Mouse (Mus musculus) midbrain, embryonic 16.5 days (tissue): Measurements from ENCODE around the gene Ranbp2. TPM values are rescaled to one million over a fixed set of nuclear protein-coding genes. Genes with fewer than 3 reads are reported as not detected.
A peak's percentile ranks its signal among the peaks of the same experiment; 100 is the strongest.

Source experiments
- ATAC-seq: fragments of 200-750 bp; cut with Nextera tagmentation; 2 replicates; pipeline ENCODE4 v1.8.0; 2017; ENCODE audit warnings: moderate TSS enrichment
- H3K27ac ChIP-seq: fragments of 300-500 bp; sonication (generic); 2 replicates; pipeline ENCODE4 v1.5.1; 2014; ENCODE audit warnings: mild to moderate bottlenecking, low read length, mixed read lengths
- H3K27me3 ChIP-seq: fragments of 300-500 bp; sonication (generic); 2 replicates; pipeline ENCODE4 v1.6.1; 2014; ENCODE audit warnings: low read depth, low read length, mixed read lengths; ENCODE audit not compliant: control insufficient read depth, insufficient read depth
- H3K36me3 ChIP-seq: fragments of 300-500 bp; sonication (generic); 2 replicates; pipeline ENCODE4 v1.6.1; 2014; ENCODE audit warnings: mild to moderate bottlenecking, low read length, moderate library complexity, mixed read lengths; ENCODE audit not compliant: control insufficient read depth, insufficient read depth
- H3K4me1 ChIP-seq: fragments of 300-500 bp; sonication (generic); 2 replicates; pipeline ENCODE4 v1.6.1; 2014; ENCODE audit warnings: mild to moderate bottlenecking, low read length, mixed read lengths; ENCODE audit not compliant: control insufficient read depth, insufficient read depth
- H3K4me2 ChIP-seq: fragments of 300-500 bp; sonication (generic); 2 replicates; pipeline ENCODE4 v1.6.1; 2014; ENCODE audit warnings: mild to moderate bottlenecking, low read length, mixed read lengths
- H3K4me3 ChIP-seq: fragments of 300-500 bp; sonication (generic); 2 replicates; pipeline ENCODE4 v1.5.1; 2014; ENCODE audit warnings: low read depth, mild to moderate bottlenecking, low read length, moderate library complexity, mixed read lengths
- H3K9ac ChIP-seq: fragments of 300-500 bp; sonication (generic); 2 replicates; pipeline ENCODE4 v1.6.1; 2014; ENCODE audit warnings: low read depth, low read length, mixed read lengths
- H3K9me3 ChIP-seq: fragments of 300-500 bp; sonication (generic); replicated peaks from 2 replicates; pipeline ENCODE4 v1.6.1; 2014; ENCODE audit warnings: mild to moderate bottlenecking, low read length, mixed read lengths; ENCODE audit not compliant: control insufficient read depth, poor library complexity, severe bottlenecking
- WGBS: fragments of 180-500 bp; shearing (Covaris S2); extraction: QIAGEN DNeasy Blood & Tissue Kit; methylation state at CpG from one replicate; pipeline ENCODE4 v1.1.7; 2014; 5-methylcytosine and 5-hydroxymethylcytosine counted together
- polyA plus RNA-seq: library from polyadenylated mRNA; unstranded; fragments of >200 nt; fragmentation: Nextera tagmentation; extraction: Ambion mirVana; gene quantifications from 2 replicates; pipeline ENCODE4 v1.2.1, GENCODE M21; 2015

The Ranbp2 gene
- polyA plus RNA-seq, 1 experiment from 2014 or later, result 14.2 TPM

- Histone ChIP-seq H3K27me3 (no peaks in the 10 kb centered on the region), H3K4me3 (no peak overlapping the region), H3K9ac (no peak overlapping the region), H3K36me3 (peaks cover 33% of the 10 kb centered on the region), H3K9me3 (no peaks in the 10 kb centered on the region), H3K4me2 (no peak overlapping the region), H3K4me1 (no peaks in the 10 kb centered on the region), H3K27ac (no peak overlapping the region)
- no peak for ATAC-seq
- WGBS, result 96% methylated on average over 4 of the region's 4 CpGs
Measured at GRCm38 (mm10) chr10:58479954-58480490, 33.3 kb downstream of the Ranbp2 start.

GRCm38 (mm10) chr10:58491031-58491430, 44.3 kb downstream of the Ranbp2 start:
- H3K4me1 ChIP-seq, result no peaks in the 10 kb centered on the region
- no peak overlapping the region for H3K9ac ChIP-seq
- no peak overlapping the region for H3K4me3 ChIP-seq
- ATAC-seq, result no peak
- no peaks in the 10 kb centered on the region for H3K27me3 ChIP-seq
- WGBS, result 92% methylated on average over 5 of the region's 5 CpGs
- H3K4me2 ChIP-seq, result no peak overlapping the region
- H3K27ac ChIP-seq, result no peak overlapping the region
- H3K9me3 ChIP-seq, result no peaks in the 10 kb centered on the region
- H3K36me3 ChIP-seq, result peaks cover 35% of the 10 kb centered on the region

- 86% methylated on average over 2 of the region's 2 CpGs for WGBS
- no peak for ATAC-seq
- Histone ChIP-seq H3K4me2 (no peak overlapping the region), H3K4me3 (no peak overlapping the region), H3K27me3 (no peaks in the 10 kb centered on the region), H3K9me3 (no peaks in the 10 kb centered on the region), H3K36me3 (peaks cover 28% of the 10 kb centered on the region), H3K27ac (no peak overlapping the region), H3K9ac (no peak overlapping the region), H3K4me1 (peaks cover 10% of the 10 kb centered on the region)
Measured at GRCm38 (mm10) chr10:58495637-58496036, 48.9 kb downstream of the Ranbp2 start.

- H3K9me3 ChIP-seq, result no peaks in the 10 kb centered on the region
- no peaks in the 10 kb centered on the region for H3K27me3 ChIP-seq
- H3K4me1 ChIP-seq, result peaks cover 10% of the 10 kb centered on the region
- H3K27ac ChIP-seq, result no peak overlapping the region
- ATAC-seq, result no peak
- no peak overlapping the region for H3K9ac ChIP-seq
- H3K4me2 ChIP-seq, result no peak overlapping the region
- no peak overlapping the region for H3K4me3 ChIP-seq
- peaks cover 18% of the 10 kb centered on the region for H3K36me3 ChIP-seq
Measured at GRCm38 (mm10) chr10:58496732-58497131, 50.0 kb downstream of the Ranbp2 start.

- peaks cover 14% of the 10 kb centered on the region; the same call in 1 of the 2 replicates for H3K36me3 ChIP-seq
- no peaks in the 10 kb centered on the region for H3K9me3 ChIP-seq
- H3K9ac ChIP-seq, result peak within 1 kb of the TSS; percentile 78
- ATAC-seq, result peak; percentile 100
- WGBS, result under 1% methylated on average over 50 of the region's 50 CpGs
- peak within 1 kb of the TSS; percentile 84 for H3K27ac ChIP-seq
- H3K4me2 ChIP-seq, result peak within 1 kb of the TSS; percentile 77
- H3K4me3 ChIP-seq, result peak within 1 kb of the TSS; percentile 87
- peaks cover 10% of the 10 kb centered on the region for H3K4me1 ChIP-seq
- H3K27me3 ChIP-seq, result no peaks in the 10 kb centered on the region
Measured at GRCm38 (mm10) chr10:58497320-58498284, 50.9 kb downstream of the Ranbp2 start, which contains the start of gene Ccdc138. TSS of gene Ccdc138 (plus strand) at chr10:58497948.

GRCm38 (mm10) chr10:58498516-58498915, 51.8 kb downstream of the Ranbp2 start:
- no peak for ATAC-seq
- Histone ChIP-seq H3K9ac (peak overlapping the region; percentile 78), H3K36me3 (peaks cover 6% of the 10 kb centered on the region; the same call in 1 of the 2 replicates), H3K27me3 (no peaks in the 10 kb centered on the region), H3K27ac (no peak overlapping the region), H3K4me1 (peaks cover 10% of the 10 kb centered on the region), H3K4me2 (peak overlapping the region; percentile 77), H3K9me3 (no peaks in the 10 kb centered on the region), H3K4me3 (peak overlapping the region; percentile 87)
- WGBS, result 60% methylated on average over 2 of the region's 2 CpGs

- no peak overlapping the region for H3K4me3 ChIP-seq
- H3K4me1 ChIP-seq, result no peaks in the 10 kb centered on the region
- H3K36me3 ChIP-seq, result peaks cover 6% of the 10 kb centered on the region; the same call in 1 of the 2 replicates
- no peak overlapping the region for H3K9ac ChIP-seq
- WGBS, result 98% methylated on average over 1 of the region's 1 CpGs
- H3K27ac ChIP-seq, result no peak overlapping the region
- no peaks in the 10 kb centered on the region for H3K27me3 ChIP-seq
- no peak overlapping the region for H3K4me2 ChIP-seq
- H3K9me3 ChIP-seq, result no peaks in the 10 kb centered on the region
- ATAC-seq, result no peak
Measured at GRCm38 (mm10) chr10:58529358-58529757, 82.6 kb downstream of the Ranbp2 start.

- no peak for ATAC-seq
- Histone ChIP-seq H3K36me3 (peaks cover 6% of the 10 kb centered on the region; the same call in 1 of the 2 replicates), H3K27me3 (no peaks in the 10 kb centered on the region), H3K9me3 (no peaks in the 10 kb centered on the region; the same call in 1 of the 2 replicates), H3K4me1 (no peaks in the 10 kb centered on the region), H3K27ac (no peak overlapping the region), H3K9ac (no peak overlapping the region), H3K4me3 (no peak overlapping the region), H3K4me2 (no peak overlapping the region)
- 86% methylated on average over 10 of the region's 10 CpGs for WGBS
Measured at GRCm38 (mm10) chr10:58530896-58531790, 84.4 kb downstream of the Ranbp2 start.
